In genomic region chr1:132374873-132375244, GRCm38 (mm10) we compare ENCODE assay signal across 9 mouse cellular contexts. TPM values are rescaled to one million over a fixed set of nuclear protein-coding genes. Genes with fewer than 3 reads are reported as not detected.
DNase-seq lines count a peak whose midpoint lies in the region; ATAC-seq and TF ChIP-seq lines count a peak whose summit lies in the region.
"Had no signal": no experiment of that assay in that cellular context is flagged by ENCODE, and none has a peak within 500 bp of the region (broad histone marks: within the 10 kb centered on the region; RNA-seq: fewer than 3 reads in every experiment).

No protein-coding gene starts in this region.

- no peaks in the 10 kb centered on the region for H3K27me3 ChIP-seq in intestine, postnatal 0 days (replicated peaks; ENCODE audit: control insufficient read depth, insufficient read depth, low read length)
- no peaks in the 10 kb centered on the region for H3K27me3 ChIP-seq in intestine, embryonic 15.5 days (replicated peaks)
- H3K27me3 ChIP-seq in MEL (ENCODE audit: control insufficient read depth in 1 of 2, insufficient read depth in 2 of 2, low read length in 2 of 2): no peaks in the 10 kb centered on the region
- H3K27me3 ChIP-seq in forebrain, embryonic 11.5 days (ENCODE audit: control insufficient read depth, insufficient read depth, low read length): no peaks in the 10 kb centered on the region
- H3K27me3 ChIP-seq in liver, embryonic 13.5 days: no peaks in the 10 kb centered on the region

- H3K36me3 ChIP-seq in intestine, postnatal 0 days (ENCODE audit: control insufficient read depth, insufficient read depth): no peaks in the 10 kb centered on the region; the same call in 1 of the 2 replicates
- no peaks in the 10 kb centered on the region for H3K36me3 ChIP-seq in intestine, embryonic 15.5 days
- peaks cover 0 to 27% of the 10 kb centered on the region in 2 experiments; a peak in 2 of 4 replicates for H3K36me3 ChIP-seq in MEL (ENCODE audit: control insufficient read depth in 1 of 2, insufficient read depth in 2 of 2, low read length in 2 of 2)
- H3K36me3 ChIP-seq in forebrain, embryonic 11.5 days (ENCODE audit: control insufficient read depth, insufficient read depth, low read length): no peaks in the 10 kb centered on the region; the same call in 1 of the 2 replicates
- peaks cover 86% of the 10 kb centered on the region for H3K36me3 ChIP-seq in liver, embryonic 13.5 days

- H3K9ac ChIP-seq in intestine, postnatal 0 days (ENCODE audit: low read depth, low read length): no peak overlapping the region
- no peak overlapping the region for H3K9ac ChIP-seq in intestine, embryonic 15.5 days
- no peak overlapping the region for H3K9ac ChIP-seq in MEL (ENCODE audit: control insufficient read depth, low read depth, low read length, poor library complexity, severe bottlenecking)
- H3K9ac ChIP-seq in forebrain, embryonic 11.5 days (ENCODE audit: low read length): no peak overlapping the region
- peak overlapping the region; percentile 73 for H3K9ac ChIP-seq in liver, embryonic 13.5 days

- H3K27ac ChIP-seq in intestine, postnatal 0 days (ENCODE audit: low read depth, low read length): peak overlapping the region; percentile 50; the same call in 1 of the 2 replicates
- no peak overlapping the region for H3K27ac ChIP-seq in intestine, embryonic 15.5 days
- 0 out of 2 replicates have a peak overlapping the region, but pooled peaks have one; percentile 12 for H3K27ac ChIP-seq in MEL (ENCODE audit: control insufficient read depth, low read depth, low read length)
- peak overlapping the region; percentile 47; the same call in 1 of the 2 replicates for H3K27ac ChIP-seq in forebrain, embryonic 11.5 days (ENCODE audit: low read depth, low read length)
- peak overlapping the region; percentile 98 for H3K27ac ChIP-seq in liver, embryonic 13.5 days

- H3K4me2 ChIP-seq in intestine, postnatal 0 days (replicated peaks; ENCODE audit: low read depth): no peak overlapping the region
- no peak overlapping the region for H3K4me2 ChIP-seq in intestine, embryonic 15.5 days (replicated peaks)
- no peak overlapping the region for H3K4me2 ChIP-seq in forebrain, embryonic 11.5 days (ENCODE audit: low read depth, low read length, severe bottlenecking)
- peak overlapping the region; percentile 72 for H3K4me2 ChIP-seq in liver, embryonic 13.5 days

- TF ChIP-seq CTCF in intestine, postnatal 0 days (IDR thresholded peaks at IDR 0.05; ENCODE audit: low read depth): no peak
- TF ChIP-seq CTCF in MEL (IDR thresholded peaks at IDR 0.05 in 2 of 3, conservative IDR thresholded peaks at IDR 0.05 in 1 of 3; ENCODE audit: control insufficient read depth in 1 of 3, insufficient read depth in 1 of 3, low read depth in 2 of 3, low read length in 3 of 3, poor library complexity in 1 of 3, severe bottlenecking in 1 of 3): no peak

- no peaks in the 10 kb centered on the region for H3K9me3 ChIP-seq in intestine, postnatal 0 days (ENCODE audit: control insufficient read depth)
- H3K9me3 ChIP-seq in intestine, embryonic 15.5 days: no peaks in the 10 kb centered on the region
- no peaks in the 10 kb centered on the region for H3K9me3 ChIP-seq in MEL (replicated peaks; ENCODE audit: insufficient read depth, low read length)
- H3K9me3 ChIP-seq in forebrain, embryonic 11.5 days (ENCODE audit: control insufficient read depth, low read length): no peaks in the 10 kb centered on the region
- H3K9me3 ChIP-seq in liver, embryonic 13.5 days (replicated peaks): no peaks in the 10 kb centered on the region

- TF ChIP-seq POLR2A in MEL (IDR thresholded peaks at IDR 0.05; ENCODE audit: control insufficient read depth in 1 of 2, insufficient read depth in 1 of 2, low read depth in 1 of 2, low read length in 2 of 2, poor library complexity in 1 of 2): no peak

- no peak for TF ChIP-seq EP300 in MEL (IDR thresholded peaks at IDR 0.05; ENCODE audit: low read depth in 1 of 2, low read length in 2 of 2)

- WGBS in intestine, postnatal 0 days: 64% methylated on average over 3 of the region's 3 CpGs
- 66% methylated on average over 3 of the region's 3 CpGs for WGBS in intestine, embryonic 15.5 days
- 73% methylated on average over 3 of the region's 3 CpGs for WGBS in forebrain, embryonic 11.5 days
- WGBS in liver, embryonic 13.5 days (ENCODE audit: insufficient replicate concordance): 51% methylated on average over 3 of the region's 3 CpGs

- 0 out of 2 replicates have a peak, but pooled peaks cover 5% of the 10 kb centered on the region for H3K4me1 ChIP-seq in intestine, postnatal 0 days (replicated peaks; ENCODE audit: control insufficient read depth, insufficient read depth, low read length)
- peaks cover 32% of the 10 kb centered on the region for H3K4me1 ChIP-seq in intestine, embryonic 15.5 days (replicated peaks)
- H3K4me1 ChIP-seq in MEL (ENCODE audit: control insufficient read depth in 1 of 2, insufficient read depth in 2 of 2, low read length in 2 of 2): peaks cover 10 to 41% of the 10 kb centered on the region in 2 experiments
- H3K4me1 ChIP-seq in forebrain, embryonic 11.5 days (replicated peaks; ENCODE audit: control insufficient read depth, insufficient read depth, low read length): peaks cover 6% of the 10 kb centered on the region
- peaks cover 100% of the 10 kb centered on the region for H3K4me1 ChIP-seq in liver, embryonic 13.5 days (replicated peaks)

- no peak overlapping the region for H3K4me3 ChIP-seq in intestine, postnatal 0 days (ENCODE audit: low read depth, low read length)
- no peak overlapping the region for H3K4me3 ChIP-seq in intestine, embryonic 15.5 days (replicated peaks)
- H3K4me3 ChIP-seq in MEL (ENCODE audit: control insufficient read depth in 1 of 2, insufficient read depth in 1 of 2, low read depth in 2 of 2, low read length in 2 of 2): no peak overlapping the region
- no peak overlapping the region for H3K4me3 ChIP-seq in forebrain, embryonic 11.5 days (ENCODE audit: low read depth, low read length)
- H3K4me3 ChIP-seq in liver, embryonic 13.5 days (replicated peaks): peak overlapping the region; percentile 47

- no peak for DNase-seq in MEL (ENCODE audit: low read depth, low spot score)
- no peak for DNase-seq in forebrain, embryonic 11.5 days (ENCODE audit: low spot score)
- no peak for DNase-seq in liver, embryonic 13.5 days
- DNase-seq in layer of hippocampus, postnatal 14 days (ENCODE audit: low spot score in 2 of 2): no peak
- no peak for DNase-seq in gastrocnemius, adult 8-10 months (ENCODE audit: low spot score in 2 of 2)
- DNase-seq in spleen, postnatal 36 days (ENCODE audit: low spot score in 2 of 2): no peak
- DNase-seq: kidney, postnatal 10 days had no signal

- no peaks in the 10 kb centered on the region for H3K79me2 ChIP-seq in MEL (ENCODE audit: control insufficient read depth, insufficient read depth, low read length, poor library complexity)

- ATAC-seq in intestine, postnatal 0 days: no peak
- no peak for ATAC-seq in intestine, embryonic 15.5 days
- no peak for ATAC-seq in forebrain, embryonic 11.5 days (replicated peaks; ENCODE audit: low FRiP score)
- ATAC-seq in liver, embryonic 13.5 days (ENCODE audit: low read depth): no peak

- TF ChIP-seq RAD21 in MEL (IDR thresholded peaks at IDR 0.05; ENCODE audit: low read depth, low read length): no peak

TF ChIP-seq in MEL, 35 proteins besides CTCF, POLR2A, EP300 and RAD21 (continues in another document):
- TF ChIP-seq MYB (IDR thresholded peaks at IDR 0.05; ENCODE audit: low read depth, low read length): no peak
- no peak for TF ChIP-seq SMC3 (IDR thresholded peaks at IDR 0.05; ENCODE audit: low read depth, low read length)
- no peak for TF ChIP-seq USF1 (IDR thresholded peaks at IDR 0.05; ENCODE audit: low read depth, low read length)
- no peak for TF ChIP-seq KAT2A (conservative IDR thresholded peaks at IDR 0.05; ENCODE audit: low read depth, low read length)
- TF ChIP-seq MXI1 (IDR thresholded peaks at IDR 0.05; ENCODE audit: low read depth, low read length): no peak
- no peak for TF ChIP-seq ZKSCAN1 (IDR thresholded peaks at IDR 0.05; ENCODE audit: low read depth, low read length)

RNA-seq across cellular contexts. Expression of gene Tmcc2, which starts 16.2 kb away (rescaled TPM):
- 2.2 and 2.3 TPM in 2 replicates for polyA plus RNA-seq in intestine, postnatal 0 days (2015; fragmentation: Nextera tagmentation; extraction: Ambion mirVana)
- polyA plus RNA-seq in intestine, embryonic 15.5 days (2015; fragmentation: Nextera tagmentation; extraction: Ambion mirVana): 11.4 and 15.5 TPM in 2 replicates
- 4.6 and 7.2 TPM in 2 replicates for total RNA-seq in MEL (2012; rRNA removed)
- polyA plus RNA-seq in MEL (2012; ENCODE audit: insufficient read depth in 1 of 2, insufficient read length in 2 of 2, low read depth in 1 of 2, low replicate concordance in 2 of 2, missing spikeins in 1 of 2): 1 to 10 TPM in 1 of 2 experiments, not detected in 1; 4.1 TPM
- polyA plus RNA-seq in forebrain, embryonic 11.5 days (2014; fragmentation: Nextera tagmentation; extraction: Ambion mirVana): 13.3 and 16.1 TPM in 2 replicates
- polyA plus RNA-seq in liver, embryonic 13.5 days (2015; fragmentation: Nextera tagmentation; extraction: Ambion mirVana): 456 and 511 TPM in 2 replicates
- total RNA-seq in layer of hippocampus, postnatal 14 days (2021): 100 to 1,000 TPM; 191 to 192 TPM
- total RNA-seq in gastrocnemius, adult 8-10 months (2022): 10 to 100 TPM; 38.8 to 60.0 (median 49.4) TPM

RNA-seq across cellular contexts. Expression of gene Dstyk, which starts 42.5 kb away (rescaled TPM):
- 3.7 and 3.8 TPM in 2 replicates for polyA plus RNA-seq in intestine, postnatal 0 days (2015; fragmentation: Nextera tagmentation; extraction: Ambion mirVana)
- 8.9 and 9.0 TPM in 2 replicates for polyA plus RNA-seq in intestine, embryonic 15.5 days (2015; fragmentation: Nextera tagmentation; extraction: Ambion mirVana)
- total RNA-seq in MEL (2012; rRNA removed): 2.4 and 2.8 TPM in 2 replicates
- 1 to 10 TPM in 1 of 2 experiments, not detected in 1; 4.5 TPM for polyA plus RNA-seq in MEL (2012; ENCODE audit: insufficient read depth in 1 of 2, insufficient read length in 2 of 2, low read depth in 1 of 2, low replicate concordance in 2 of 2, missing spikeins in 1 of 2)
- polyA plus RNA-seq in forebrain, embryonic 11.5 days (2014; fragmentation: Nextera tagmentation; extraction: Ambion mirVana): 13.6 and 15.7 TPM in 2 replicates
- 3.7 and 3.8 TPM in 2 replicates for polyA plus RNA-seq in liver, embryonic 13.5 days (2015; fragmentation: Nextera tagmentation; extraction: Ambion mirVana)
- 10 to 100 TPM; 35.5 to 38.0 TPM for total RNA-seq in layer of hippocampus, postnatal 14 days (2021)
- total RNA-seq in gastrocnemius, adult 8-10 months (2022): 10 to 100 TPM in 1 of 4 experiments, 1 to 10 TPM in 3; 7.7 to 11.2 (median 8.5) TPM

RNA-seq across cellular contexts. Expression of gene Nuak2, which starts 58.9 kb away (rescaled TPM):
- polyA plus RNA-seq in intestine, postnatal 0 days (2015; fragmentation: Nextera tagmentation; extraction: Ambion mirVana): 20.0 and 20.6 TPM in 2 replicates
- 4.7 and 5.5 TPM in 2 replicates for polyA plus RNA-seq in intestine, embryonic 15.5 days (2015; fragmentation: Nextera tagmentation; extraction: Ambion mirVana)
- total RNA-seq in MEL (2012; rRNA removed): 2.8 and 3.2 TPM in 2 replicates
- 1 to 10 TPM in 1 of 2 experiments, not detected in 1; 3.0 TPM for polyA plus RNA-seq in MEL (2012; ENCODE audit: insufficient read depth in 1 of 2, insufficient read length in 2 of 2, low read depth in 1 of 2, low replicate concordance in 2 of 2, missing spikeins in 1 of 2)
- 57.7 and 63.4 TPM in 2 replicates for polyA plus RNA-seq in forebrain, embryonic 11.5 days (2014; fragmentation: Nextera tagmentation; extraction: Ambion mirVana)
- polyA plus RNA-seq in liver, embryonic 13.5 days (2015; fragmentation: Nextera tagmentation; extraction: Ambion mirVana): 1.6 and 1.8 TPM in 2 replicates
- 1 to 10 TPM; 1.7 to 2.8 TPM for total RNA-seq in layer of hippocampus, postnatal 14 days (2021)
- under 1 TPM; 0.45 to 0.94 (median 0.52) TPM for total RNA-seq in gastrocnemius, adult 8-10 months (2022)

Comparison
In these comparisons a context has a peak if more than half of its experiments do, and no peak if none do; other contexts are left out.
1. RNA of gene Tmcc2, which starts 16.2 kb away (polyA plus RNA-seq): 456 to 511 TPM in liver, embryonic 13.5 days; 13.3 to 16.1 TPM in forebrain, embryonic 11.5 days, 11.4 to 15.5 TPM in intestine, embryonic 15.5 days, 4.1 TPM in MEL and 2.2 to 2.3 TPM in intestine, postnatal 0 days; every median in the first group is over 10 times any median in the second.